Mouse (Mus musculus) forebrain, embryonic 12.5 days (tissue): Measurements from ENCODE around the gene Mrpl27. TPM values are rescaled to one million over a fixed set of nuclear protein-coding genes. Genes with fewer than 3 reads are reported as not detected.
A peak's percentile ranks its signal among the peaks of the same experiment; 100 is the strongest.

Experiments used
- ATAC-seq: fragments of 200-750 bp; cut with Nextera tagmentation; 2 replicates; pipeline ENCODE4 v1.8.0; 2017; ENCODE audit warnings: moderate TSS enrichment; ENCODE audit not compliant: low FRiP score
- H3K27ac ChIP-seq: fragments of 300-500 bp; sonication (generic); 2 replicates; pipeline ENCODE4 v1.5.1; 2016; ENCODE audit warnings: mild to moderate bottlenecking
- H3K27me3 ChIP-seq: fragments of 300-500 bp; sonication (generic); 2 replicates; pipeline ENCODE4 v1.6.1; 2016; ENCODE audit warnings: mild to moderate bottlenecking
- H3K36me3 ChIP-seq: fragments of 300-500 bp; sonication (generic); replicated peaks from 2 replicates; pipeline ENCODE4 v1.6.1; 2016; ENCODE audit warnings: mild to moderate bottlenecking
- H3K4me1 ChIP-seq: fragments of 300-500 bp; sonication (generic); 2 replicates; pipeline ENCODE4 v1.6.1; 2016
- H3K4me2 ChIP-seq: fragments of 300-500 bp; sonication (generic); 2 replicates; pipeline ENCODE4 v1.6.1; 2016; ENCODE audit warnings: mild to moderate bottlenecking, moderate library complexity
- H3K4me3 ChIP-seq: fragments of 300-500 bp; sonication (generic); replicated peaks from 2 replicates; pipeline ENCODE4 v1.5.1; 2016; ENCODE audit warnings: mild to moderate bottlenecking
- H3K9ac ChIP-seq: fragments of 300-500 bp; sonication (generic); 2 replicates; pipeline ENCODE4 v1.6.1; 2016; ENCODE audit warnings: mild to moderate bottlenecking
- H3K9me3 ChIP-seq: fragments of 300-500 bp; sonication (generic); 2 replicates; pipeline ENCODE4 v1.6.1; 2016
- WGBS: fragments of 180-500 bp; shearing (Covaris S2); methylation state at CpG from one replicate; pipeline ENCODE4 v1.1.7; 2016; 5-methylcytosine and 5-hydroxymethylcytosine counted together
- polyA plus RNA-seq: library from polyadenylated mRNA; unstranded; fragments of >200 nt; fragmentation: Nextera tagmentation; extraction: Ambion mirVana; gene quantifications from 2 replicates; pipeline ENCODE4 v1.2.1, GENCODE M21; 2016

Mrpl27 gene
- 125 and 136 TPM in 2 replicates for polyA plus RNA-seq

DNA sequence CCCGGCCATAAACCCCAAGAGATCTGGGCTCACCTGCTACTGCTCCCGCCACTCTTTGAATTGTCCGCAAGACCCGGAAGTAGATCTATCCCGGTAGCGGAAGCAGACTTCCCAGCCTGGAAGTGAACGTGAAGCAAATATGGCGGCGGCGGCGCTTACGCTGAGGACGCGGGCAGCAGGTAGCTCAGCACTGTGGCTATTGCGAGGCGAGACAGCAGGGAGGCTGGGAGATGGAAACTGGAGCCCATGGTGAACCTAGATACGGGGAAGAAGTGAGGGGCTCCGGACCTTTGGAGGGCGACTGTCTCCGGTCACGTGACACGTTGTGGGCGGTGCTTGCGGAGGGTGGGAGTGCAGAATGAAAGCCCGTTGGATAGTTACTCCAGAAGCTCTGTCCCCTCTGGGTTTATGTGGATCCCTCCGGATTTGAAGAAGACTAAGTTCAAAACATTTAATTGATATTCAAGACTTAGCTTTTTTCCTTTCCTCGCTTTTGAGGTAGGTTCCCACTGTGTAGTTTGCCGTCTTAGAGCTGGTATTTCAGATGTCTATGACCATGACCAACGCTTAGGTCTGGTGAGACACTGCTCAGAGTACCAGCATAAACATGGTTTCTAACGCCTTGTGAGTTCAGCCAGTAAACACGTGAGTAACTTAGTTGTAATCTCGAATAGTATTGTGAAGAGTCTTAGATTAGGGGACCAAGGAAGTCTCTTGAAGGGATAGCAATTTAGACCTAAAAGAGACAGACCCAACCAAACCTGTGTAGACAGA, at the start of gene Mrpl27, which contains the start of gene Eme1:
Gene Mrpl27, plus strand, starts transcription at position 105 of the 774 bp plus-strand sequence.
Gene Eme1, minus strand, starts transcription at position 302 of the 774 bp plus-strand sequence.
- Histone ChIP-seq H3K4me1 (peaks cover 14% of the 10 kb centered on the region), H3K4me3 (peak within 1 kb of the TSS; percentile 67), H3K9ac (peak within 1 kb of the TSS; percentile 66), H3K27ac (peak within 1 kb of the TSS; percentile 90), H3K27me3 (no peaks in the 10 kb centered on the region), H3K36me3 (peaks cover 46% of the 10 kb centered on the region), H3K9me3 (no peaks in the 10 kb centered on the region), H3K4me2 (peak within 1 kb of the TSS; percentile 72)
- WGBS = 2% methylated on average over 32 of the region's 32 CpGs
- ATAC-seq = peak; percentile 89

DNA sequence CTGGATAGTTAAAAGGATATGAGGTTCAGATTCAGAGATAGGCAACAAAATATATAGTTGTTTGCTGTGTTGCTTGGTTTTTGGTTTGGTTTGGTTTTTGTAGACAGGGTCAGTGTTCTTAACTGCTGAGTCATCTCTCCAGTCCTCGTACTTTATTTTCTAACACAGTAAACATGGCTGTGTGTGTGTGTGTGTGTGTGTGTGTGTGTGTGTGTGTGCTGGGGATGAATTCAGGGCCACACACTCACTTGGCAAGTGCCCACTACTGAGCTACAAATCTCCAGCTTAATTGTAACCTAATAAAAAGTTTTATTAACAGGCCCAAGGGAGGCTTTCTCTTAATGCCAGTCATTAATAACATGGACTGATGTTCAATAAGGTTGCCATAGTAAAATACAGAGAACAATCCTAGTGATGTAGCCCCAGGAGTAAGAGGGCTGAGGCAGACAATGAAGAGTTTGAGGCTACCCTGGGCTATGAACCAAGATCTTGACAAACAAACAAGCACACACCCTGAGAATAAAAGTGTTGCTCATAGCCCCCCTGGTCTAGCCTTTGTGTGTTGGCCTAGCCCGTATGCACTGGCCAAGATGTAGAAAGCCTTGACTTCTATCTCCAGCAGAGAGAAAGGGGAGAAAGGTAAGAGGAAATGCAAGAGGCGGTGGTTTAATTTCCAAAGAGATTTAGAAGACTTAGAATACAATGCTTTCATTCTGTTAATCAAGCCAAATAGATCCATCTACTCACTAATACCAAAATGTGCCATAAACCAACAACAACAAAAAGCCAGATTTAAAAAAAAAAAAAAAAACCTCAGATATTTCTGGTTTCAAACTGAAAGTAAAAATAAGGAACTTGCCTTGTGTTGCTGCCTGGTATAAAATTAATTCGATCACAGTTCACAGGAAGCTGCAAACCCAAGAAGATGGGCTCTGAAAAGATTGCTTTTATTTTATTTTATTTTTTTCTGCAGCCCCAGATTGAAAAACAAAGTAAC, 42.5 kb upstream of the Mrpl27 start:
- H3K9ac ChIP-seq = no peak overlapping the region
- H3K4me2 ChIP-seq = no peak overlapping the region
- no peaks in the 10 kb centered on the region for H3K36me3 ChIP-seq
- peaks cover 7% of the 10 kb centered on the region; the same call in 1 of the 2 replicates for H3K4me1 ChIP-seq
- no peaks in the 10 kb centered on the region for H3K9me3 ChIP-seq
- no peak overlapping the region for H3K4me3 ChIP-seq
- ATAC-seq = no peak
- no peak overlapping the region for H3K27ac ChIP-seq
- WGBS = 66% methylated on average over 4 of the region's 4 CpGs
- peaks cover 3% of the 10 kb centered on the region; the same call in 1 of the 2 replicates for H3K27me3 ChIP-seq

- peaks cover 7% of the 10 kb centered on the region; the same call in 1 of the 2 replicates for H3K4me1 ChIP-seq
- no peak overlapping the region for H3K4me3 ChIP-seq
- no peak for ATAC-seq
- no peak overlapping the region for H3K4me2 ChIP-seq
- no peak overlapping the region for H3K9ac ChIP-seq
- no peak overlapping the region for H3K27ac ChIP-seq
- peaks cover 3% of the 10 kb centered on the region; the same call in 1 of the 2 replicates for H3K27me3 ChIP-seq
- H3K9me3 ChIP-seq = peaks cover 3% of the 10 kb centered on the region; the same call in 1 of the 2 replicates
- 89% methylated on average over 4 of the region's 4 CpGs for WGBS
- H3K36me3 ChIP-seq = no peaks in the 10 kb centered on the region
Measured at GRCm38 (mm10) chr11:94614603-94615002, 39.0 kb upstream of the Mrpl27 start.

GRCm38 (mm10) chr11:94615494-94615893, 38.1 kb upstream of the Mrpl27 start:
- Histone ChIP-seq H3K4me3 (no peak overlapping the region), H3K27ac (no peak overlapping the region), H3K9ac (no peak overlapping the region), H3K9me3 (peaks cover 3% of the 10 kb centered on the region; the same call in 1 of the 2 replicates), H3K36me3 (no peaks in the 10 kb centered on the region), H3K4me2 (no peak overlapping the region), H3K4me1 (peaks cover 7% of the 10 kb centered on the region; the same call in 1 of the 2 replicates), H3K27me3 (peaks cover 3% of the 10 kb centered on the region; the same call in 1 of the 2 replicates)
- WGBS = 22% methylated on average over 4 of the region's 4 CpGs
- no peak for ATAC-seq

- H3K4me3 ChIP-seq = no peak overlapping the region
- H3K9ac ChIP-seq = no peak overlapping the region
- H3K4me2 ChIP-seq = no peak overlapping the region
- H3K9me3 ChIP-seq = peaks cover 3% of the 10 kb centered on the region; the same call in 1 of the 2 replicates
- H3K36me3 ChIP-seq = no peaks in the 10 kb centered on the region
- ATAC-seq = no peak
- WGBS = 88% methylated on average over 2 of the region's 2 CpGs
- no peak overlapping the region for H3K27ac ChIP-seq
- H3K4me1 ChIP-seq = peaks cover 7% of the 10 kb centered on the region; the same call in 1 of the 2 replicates
- H3K27me3 ChIP-seq = peaks cover 3% of the 10 kb centered on the region; the same call in 1 of the 2 replicates
Measured at GRCm38 (mm10) chr11:94617646-94618045, 35.9 kb upstream of the Mrpl27 start.

DNA sequence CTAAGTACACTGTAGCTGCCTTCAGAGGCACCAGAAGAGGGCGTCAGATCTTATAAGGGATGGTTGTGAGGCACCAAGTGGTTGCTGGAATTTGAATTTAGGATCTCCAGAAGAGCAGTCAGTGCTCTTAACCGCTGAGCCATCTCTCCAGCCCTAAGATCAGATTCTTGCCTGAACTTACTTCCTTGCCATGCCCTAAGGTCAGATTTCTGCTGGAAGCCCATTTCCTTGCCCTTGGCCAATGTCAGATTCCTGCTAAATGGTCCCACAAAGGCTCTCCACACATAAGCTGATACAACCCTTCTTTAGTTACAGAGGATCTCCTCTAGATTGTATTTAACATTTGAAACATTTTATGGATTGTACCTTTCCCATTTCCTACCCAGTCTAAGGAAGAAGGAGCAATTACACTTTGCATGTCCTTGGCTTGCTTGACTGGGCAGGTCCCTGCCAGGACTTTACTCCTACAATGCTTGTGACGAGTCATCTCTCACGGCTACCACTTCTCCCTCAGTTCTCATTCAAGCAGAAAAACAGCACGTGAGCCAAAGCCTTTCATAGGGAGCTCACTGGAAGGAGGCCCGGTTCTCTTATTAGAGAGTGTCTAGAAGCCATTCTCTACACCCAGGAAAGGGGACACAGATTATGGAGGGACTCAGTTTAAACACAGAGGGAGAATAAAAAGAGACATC, 32.7 kb upstream of the Mrpl27 start:
- no peak overlapping the region for H3K9ac ChIP-seq
- 57% methylated on average over 6 of the region's 6 CpGs for WGBS
- no peak overlapping the region for H3K27ac ChIP-seq
- no peaks in the 10 kb centered on the region for H3K27me3 ChIP-seq
- H3K4me1 ChIP-seq = no peaks in the 10 kb centered on the region
- H3K4me2 ChIP-seq = no peak overlapping the region
- no peaks in the 10 kb centered on the region for H3K36me3 ChIP-seq
- peaks cover 3% of the 10 kb centered on the region; the same call in 1 of the 2 replicates for H3K9me3 ChIP-seq
- H3K4me3 ChIP-seq = no peak overlapping the region
- no peak for ATAC-seq

GRCm38 (mm10) chr11:94621458-94621852, 32.1 kb upstream of the Mrpl27 start:
- H3K9me3 ChIP-seq = peaks cover 3% of the 10 kb centered on the region; the same call in 1 of the 2 replicates
- no peak for ATAC-seq
- H3K27ac ChIP-seq = no peak overlapping the region
- H3K4me2 ChIP-seq = no peak overlapping the region
- H3K4me3 ChIP-seq = no peak overlapping the region
- no peaks in the 10 kb centered on the region for H3K27me3 ChIP-seq
- no peaks in the 10 kb centered on the region for H3K4me1 ChIP-seq
- no peak overlapping the region for H3K9ac ChIP-seq
- H3K36me3 ChIP-seq = no peaks in the 10 kb centered on the region

DNA sequence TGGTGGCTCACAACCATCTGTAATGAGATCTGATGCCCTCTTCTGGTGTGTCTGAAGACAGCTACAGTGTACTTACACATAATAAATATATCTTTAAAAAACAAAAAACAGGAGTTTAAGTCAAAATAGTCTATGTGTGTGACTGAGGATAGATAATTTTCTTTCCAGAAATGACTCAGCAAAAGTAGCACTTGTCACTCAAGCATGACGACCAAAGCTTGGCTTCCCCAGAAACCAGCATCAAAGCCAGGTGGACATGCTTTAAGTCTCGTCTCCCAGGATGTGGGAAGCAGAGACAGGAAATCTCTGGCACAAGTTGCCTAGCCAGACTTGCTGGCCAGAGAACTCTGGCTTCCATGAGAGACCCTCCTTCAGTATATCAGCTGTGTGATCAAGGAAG, 31.4 kb upstream of the Mrpl27 start:
- Histone ChIP-seq H3K4me3 (no peak overlapping the region), H3K4me2 (no peak overlapping the region), H3K9me3 (peaks cover 3% of the 10 kb centered on the region; the same call in 1 of the 2 replicates), H3K36me3 (no peaks in the 10 kb centered on the region), H3K27me3 (no peaks in the 10 kb centered on the region), H3K9ac (no peak overlapping the region), H3K27ac (no peak overlapping the region), H3K4me1 (no peaks in the 10 kb centered on the region)
- no peak for ATAC-seq
- WGBS = 80% methylated on average over 2 of the region's 2 CpGs

GRCm38 (mm10) chr11:94629199-94629883, 24.2 kb upstream of the Mrpl27 start, which contains the start of gene Lrrc59:
Lrrc59 (plus strand) TSS chr11:94629767.
- Histone ChIP-seq H3K27me3 (no peaks in the 10 kb centered on the region), H3K4me1 (peaks cover 15% of the 10 kb centered on the region), H3K27ac (peak within 1 kb of the TSS; percentile 66; the same call in 1 of the 2 replicates), H3K9me3 (no peaks in the 10 kb centered on the region), H3K36me3 (peaks cover 30% of the 10 kb centered on the region), H3K4me3 (peak within 1 kb of the TSS; percentile 94), H3K4me2 (peak within 1 kb of the TSS; percentile 86), H3K9ac (peak within 1 kb of the TSS; percentile 89)
- ATAC-seq = peak; percentile 99
- 6% methylated on average over 41 of the region's 41 CpGs for WGBS

GRCm38 (mm10) chr11:94629884-94630198, 23.7 kb upstream of the Mrpl27 start:
- peak overlapping the region; percentile 86 for H3K4me2 ChIP-seq
- H3K27ac ChIP-seq = peak overlapping the region; percentile 66; the same call in 1 of the 2 replicates
- no peaks in the 10 kb centered on the region for H3K27me3 ChIP-seq
- peaks cover 35% of the 10 kb centered on the region for H3K36me3 ChIP-seq
- peak overlapping the region; percentile 94 for H3K4me3 ChIP-seq
- H3K4me1 ChIP-seq = peaks cover 15% of the 10 kb centered on the region
- peak; percentile 73 for ATAC-seq
- 0% methylated on average over 28 of the region's 28 CpGs for WGBS
- no peaks in the 10 kb centered on the region for H3K9me3 ChIP-seq
- peak overlapping the region; percentile 89 for H3K9ac ChIP-seq
